Mouse (Mus musculus) embryonic facial prominence, embryonic 11.5 days (tissue): ENCODE data around the gene Tmem63c. TPM values are rescaled to one million over a fixed set of nuclear protein-coding genes. Genes with fewer than 3 reads are reported as not detected.

Experiments
- ATAC-seq: fragments of 200-750 bp; cut with Nextera tagmentation; replicated peaks from 2 replicates; pipeline ENCODE4 v1.8.0; 2017; ENCODE audit warnings: low read depth; ENCODE audit not compliant: insufficient number of reproducible peaks, low FRiP score, low TSS enrichment
- DNase-seq: peaks from one replicate; pipeline ENCODE4 v3.0.0-alpha.2; 2015; ENCODE audit warnings: low spot score
- H3K27ac ChIP-seq: fragments of 300-500 bp; sonication (generic); replicated peaks from 2 replicates; pipeline ENCODE4 v1.5.1; 2014; ENCODE audit warnings: mild to moderate bottlenecking, low read depth, low read length, control low read depth
- H3K27me3 ChIP-seq: fragments of 300-500 bp; sonication (generic); 2 replicates; pipeline ENCODE4 v1.6.1; 2014; ENCODE audit warnings: mild to moderate bottlenecking, low read length, moderate library complexity, mixed read lengths; ENCODE audit not compliant: control insufficient read depth, insufficient read depth
- H3K36me3 ChIP-seq: fragments of 300-500 bp; sonication (generic); replicated peaks from 2 replicates; pipeline ENCODE4 v1.6.1; 2014; ENCODE audit warnings: low read depth, mild to moderate bottlenecking, low read length, moderate library complexity, mixed read lengths; ENCODE audit not compliant: control insufficient read depth, insufficient read depth
- H3K4me1 ChIP-seq: fragments of 300-500 bp; sonication (generic); 2 replicates; pipeline ENCODE4 v1.6.1; 2014; ENCODE audit warnings: low read length, mixed read lengths; ENCODE audit not compliant: control insufficient read depth, insufficient read depth
- H3K4me2 ChIP-seq: fragments of 300-500 bp; sonication (generic); 2 replicates; pipeline ENCODE4 v1.6.1; 2014; ENCODE audit warnings: low read depth, mild to moderate bottlenecking, control low read depth, low read length, moderate library complexity
- H3K4me3 ChIP-seq: fragments of 300-500 bp; sonication (generic); 2 replicates; pipeline ENCODE4 v1.5.1; 2014; ENCODE audit warnings: low read depth, low read length, control low read depth
- H3K9ac ChIP-seq: fragments of 300-500 bp; sonication (generic); replicated peaks from 2 replicates; pipeline ENCODE4 v1.6.1; 2014; ENCODE audit warnings: mild to moderate bottlenecking, control low read depth, low read length
- H3K9me3 ChIP-seq: fragments of 300-500 bp; sonication (generic); replicated peaks from 2 replicates; pipeline ENCODE4 v1.6.1; 2016; ENCODE audit warnings: mild to moderate bottlenecking, low read length, inconsistent platforms, mixed read lengths; ENCODE audit not compliant: control insufficient read depth
- WGBS: fragments of 180-500 bp; shearing (Covaris S2); extraction: QIAGEN DNeasy Blood & Tissue Kit; methylation state at CpG from one replicate; pipeline ENCODE4 v1.1.7; 2014; 5-methylcytosine and 5-hydroxymethylcytosine counted together
- microRNA-seq: library from miRNA; unstranded; fragments of <30 nt; microRNA quantifications from one replicate; pipeline ENCODE4, GENCODE M21; 2016; ENCODE audit warnings: borderline number of aligned reads
- polyA plus RNA-seq: library from polyadenylated mRNA; unstranded; fragments of >200 nt; fragmentation: Nextera tagmentation; extraction: Ambion mirVana; gene quantifications from 2 replicates; pipeline ENCODE4 v1.2.1, GENCODE M21; 2014

Gene Tmem63c
- polyA plus RNA-seq, 1 experiment from 2014 or later = 0.14 TPM

DNA sequence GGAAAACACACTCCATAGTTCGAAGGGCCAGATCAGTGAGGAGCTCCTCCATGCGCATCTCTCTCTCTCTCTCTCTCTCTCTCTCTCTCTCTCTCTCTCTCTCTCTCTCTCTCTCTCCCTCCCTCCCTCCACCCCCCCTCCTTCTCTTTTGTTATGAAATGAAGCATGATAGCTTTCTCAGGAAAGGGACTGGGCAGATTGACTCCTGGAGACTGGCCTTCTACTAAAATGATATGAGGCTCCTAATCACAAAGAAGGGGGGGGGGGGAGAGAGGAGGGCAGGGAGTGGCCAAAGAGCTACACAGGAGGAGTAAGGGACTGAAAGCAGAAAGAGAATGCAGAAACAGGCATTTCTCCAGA is 117.2 kb downstream of the Tmem63c start:
- ATAC-seq (no peak), DNase-seq (no peak)
- Histone ChIP-seq H3K4me3 (no peak overlapping the region), H3K9me3 (no peaks in the 10 kb centered on the region), H3K27me3 (no peaks in the 10 kb centered on the region), H3K4me2 (no peak overlapping the region), H3K9ac (no peak overlapping the region), H3K4me1 (no peaks in the 10 kb centered on the region), H3K27ac (no peak overlapping the region), H3K36me3 (no peaks in the 10 kb centered on the region)
- WGBS = 48% methylated on average over 2 of the region's 2 CpGs

GRCm38 (mm10) chr12:87138768-87139167 is 117.6 kb downstream of the Tmem63c start:
- no peaks in the 10 kb centered on the region for H3K36me3 ChIP-seq
- no peaks in the 10 kb centered on the region for H3K4me1 ChIP-seq
- H3K4me3 ChIP-seq = no peak overlapping the region
- no peaks in the 10 kb centered on the region for H3K9me3 ChIP-seq
- ATAC-seq (no peak), DNase-seq (no peak)
- no peak overlapping the region for H3K4me2 ChIP-seq
- 46% methylated on average over 2 of the region's 2 CpGs for WGBS
- no peak overlapping the region for H3K27ac ChIP-seq
- no peak overlapping the region for H3K9ac ChIP-seq
- no peaks in the 10 kb centered on the region for H3K27me3 ChIP-seq

Small RNA genes lying within 50 kb of the gene (microRNA-seq; reads per million reads assigned to microRNA genes)
- not detected for gene Gm25847

Other genes starting within 250 kb of the Tmem63c start
- gene Irf2bpl, start 136.5 kb upstream of the Tmem63c start, polyA plus RNA-seq = 15.5 and 16.4 TPM in 2 replicates
- 30.8 and 33.5 TPM in 2 replicates for gene Cipc, start 74.3 kb upstream of the Tmem63c start, polyA plus RNA-seq
- gene Zdhhc22, start 30.9 kb upstream of the Tmem63c start, polyA plus RNA-seq = 0.57 and 0.72 TPM in 2 replicates
- not detected in 2 replicates for gene Ngb, start 81.2 kb downstream of the Tmem63c start, polyA plus RNA-seq
- gene Gstz1, start 125.8 kb downstream of the Tmem63c start, polyA plus RNA-seq = 32.0 and 36.9 TPM in 2 replicates
- 14.3 and 15.1 TPM in 2 replicates for gene Pomt2, start 126.6 kb downstream of the Tmem63c start, polyA plus RNA-seq
- 0.81 and 1.4 TPM in 2 replicates for gene Samd15, start 178.4 kb downstream of the Tmem63c start, polyA plus RNA-seq
- gene Tmed8, start 179.1 kb downstream of the Tmem63c start, polyA plus RNA-seq = 2.8 and 2.9 TPM in 2 replicates
- 0.67 and 0.72 TPM in 2 replicates for gene Noxred1, start 217.4 kb downstream of the Tmem63c start, polyA plus RNA-seq
- 61.9 and 62.0 TPM in 2 replicates for gene Vipas39, start 244.9 kb downstream of the Tmem63c start, polyA plus RNA-seq
- 245 and 266 TPM in 2 replicates for gene Ahsa1, start 245.1 kb downstream of the Tmem63c start, polyA plus RNA-seq